Mouse (Mus musculus): ENCODE measurements around the gene Fam50b.

- TF ChIP-seq ZC3H11A (IDR thresholded peaks at IDR 0.05; ENCODE audit: low read depth, low read length) (no peak), CTCF (IDR thresholded peaks at IDR 0.05 in 2 of 3, conservative IDR thresholded peaks at IDR 0.05 in 1 of 3; ENCODE audit: control insufficient read depth in 1 of 3, insufficient read depth in 1 of 3, low read depth in 2 of 3, low read length in 3 of 3, poor library complexity in 1 of 3, severe bottlenecking in 1 of 3) (no peak), POLR2A (IDR thresholded peaks at IDR 0.05; ENCODE audit: control insufficient read depth in 1 of 2, insufficient read depth in 1 of 2, low read depth in 1 of 2, low read length in 2 of 2, poor library complexity in 1 of 2) (no peak), EP300 (IDR thresholded peaks at IDR 0.05; ENCODE audit: low read depth in 1 of 2, low read length in 2 of 2) (no peak), TAL1 (IDR thresholded peaks at IDR 0.05; ENCODE audit: low read length) (no peak), MAFK (IDR thresholded peaks at IDR 0.05; ENCODE audit: borderline replicate concordance, low read depth, low read length) (no peak), ZKSCAN1 (IDR thresholded peaks at IDR 0.05; ENCODE audit: low read depth, low read length) (no peak), UBTF (IDR thresholded peaks at IDR 0.05; ENCODE audit: borderline replicate concordance, insufficient read depth, low read depth, low read length) (no peak), NELFE (IDR thresholded peaks at IDR 0.05; ENCODE audit: low read depth, low read length) (no peak)
Observed at GRCm38 (mm10) chr13:34784818-34785217, 50.2 kb downstream of the Fam50b start.

Data from MEL (cell line).